Mouse (Mus musculus) mouse trophoblast stem cell (cell line): ENCODE measurements around the gene Scn5a.

ENCODE experiments used
- in situ Hi-C, 2 experiments: fragments of 300-500 bp; cut with MseI, MboI; formaldehyde crosslinking; loops; 2 replicates in 1 of 2; 3 replicates in 1 of 2; pipeline ENCODE4 v1.15.1; 2025

The Scn5a gene

GRCm38 (mm10) chr9:119578636-119579438 is at the start of gene Scn5a:
Gene Scn5a, minus strand, starts transcription at chr9:119579016.
- in situ Hi-C loops = loop anchor here in 1 of 2 experiments (5.0 kb wide), 1 partner anchor 117 kb away; no protein-coding TSS in a partner anchor

- in situ Hi-C loops = no loop called here
These were observed 48.4 kb upstream of the Scn5a start for GRCm38 (mm10) chr9:119627227-119627626.

DNA sequence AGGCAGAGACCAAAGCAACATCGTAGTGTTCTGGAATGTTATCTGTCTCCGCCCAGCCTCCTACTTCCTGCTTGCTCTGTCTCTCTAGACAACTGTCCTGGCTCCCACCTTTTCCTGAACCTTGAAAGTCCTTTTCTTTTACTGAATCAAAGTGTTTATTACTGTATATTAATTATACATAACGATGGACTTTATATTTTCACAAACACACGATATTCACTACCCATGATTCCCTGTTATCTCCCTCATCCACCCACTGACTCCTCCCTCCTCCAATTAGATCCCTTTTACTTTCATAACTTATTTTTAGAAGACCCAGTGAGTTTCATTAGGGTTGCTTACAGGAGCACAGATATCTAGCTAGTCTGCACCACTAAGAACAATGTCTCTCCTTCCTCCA is 45.3 kb upstream of the Scn5a start:
- in situ Hi-C loops = no loop called here

DNA sequence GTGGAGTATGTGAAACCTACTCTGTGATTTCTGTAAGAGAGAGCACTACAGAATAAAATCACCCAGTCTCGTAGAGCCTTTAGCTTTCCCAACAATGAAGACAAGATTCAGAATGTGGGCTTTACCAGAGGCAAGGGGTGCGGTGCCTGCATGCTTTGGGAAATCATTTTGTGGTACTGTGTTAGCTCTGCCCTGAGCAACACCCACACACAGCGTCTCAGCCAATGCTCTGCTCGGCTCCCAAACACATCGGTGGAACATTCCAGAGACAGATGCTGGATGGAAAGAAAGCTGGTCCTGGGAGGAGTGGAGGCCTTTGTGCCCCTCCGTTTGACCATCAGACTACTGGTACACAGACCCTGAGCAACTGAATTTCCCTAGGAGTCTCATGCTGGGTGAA is 36.0 kb upstream of the Scn5a start:
- in situ Hi-C loops = no loop called here

- in situ Hi-C loops = no loop called here
These were observed 31.8 kb upstream of the Scn5a start for GRCm38 (mm10) chr9:119610563-119611166.

DNA sequence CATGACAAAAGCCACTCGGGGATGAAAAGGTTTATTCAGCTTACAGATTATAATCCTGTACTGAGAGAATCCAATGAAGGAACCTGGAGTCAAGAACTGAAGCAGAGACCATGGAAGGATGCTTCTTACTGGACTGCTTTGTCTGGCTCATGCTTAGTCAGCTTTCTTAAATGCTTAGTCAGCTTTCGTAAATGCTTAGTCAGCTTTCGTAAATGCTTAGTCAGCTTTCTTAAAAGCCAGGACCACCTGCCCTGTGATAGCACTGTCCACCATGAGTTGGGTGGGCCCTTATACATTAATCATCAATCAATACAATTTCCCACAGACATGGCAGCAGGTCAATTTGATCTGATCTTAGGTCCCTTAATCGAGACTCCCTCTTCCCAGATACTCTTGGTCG is 28.1 kb upstream of the Scn5a start:
- in situ Hi-C loops = no loop called here

- in situ Hi-C loops = no loop called here
These were observed 25.8 kb upstream of the Scn5a start for GRCm38 (mm10) chr9:119604607-119605006.

GRCm38 (mm10) chr9:119598501-119598900 is 19.7 kb upstream of the Scn5a start:
- in situ Hi-C loops = no loop called here

DNA sequence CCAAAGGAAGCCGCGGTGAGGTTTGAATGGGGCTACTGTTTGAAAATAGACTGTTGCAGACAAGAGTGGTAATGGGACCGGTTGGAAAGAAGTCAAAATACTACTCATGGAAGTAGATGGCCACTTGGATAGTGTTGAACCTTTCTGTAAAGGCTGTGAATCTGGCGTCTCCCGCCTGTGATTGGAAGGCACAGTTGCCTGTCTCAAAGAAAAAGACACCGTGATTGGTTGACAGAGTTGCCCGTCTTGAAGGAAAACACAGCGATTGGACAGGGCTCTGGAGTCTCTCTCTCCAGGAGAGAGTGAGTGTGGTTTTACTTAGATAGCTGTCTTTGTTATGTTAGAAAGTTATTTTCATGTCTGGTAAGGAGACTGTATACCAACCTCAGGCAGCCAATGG is 18.5 kb upstream of the Scn5a start:
- in situ Hi-C loops = no loop called here

DNA sequence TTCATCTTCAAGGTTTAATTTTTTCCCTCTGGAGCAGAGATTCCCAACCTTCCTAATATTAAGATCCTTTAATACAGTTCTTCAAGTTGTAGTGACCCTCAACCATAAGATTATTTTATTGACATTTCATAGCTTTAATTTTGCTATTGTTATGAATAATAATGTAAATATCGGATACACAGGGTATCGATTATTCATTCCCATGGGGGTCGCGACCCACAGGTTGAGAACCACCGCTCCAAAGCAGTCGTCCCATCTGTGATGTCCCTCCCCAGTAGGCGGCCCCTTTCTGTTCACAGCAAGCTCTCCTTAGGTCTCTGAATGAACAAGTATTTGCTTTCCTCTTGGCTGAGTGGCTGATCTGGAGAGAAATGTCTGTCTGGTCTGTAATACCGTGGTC is 10.8 kb upstream of the Scn5a start:
- in situ Hi-C loops = no loop called here

DNA sequence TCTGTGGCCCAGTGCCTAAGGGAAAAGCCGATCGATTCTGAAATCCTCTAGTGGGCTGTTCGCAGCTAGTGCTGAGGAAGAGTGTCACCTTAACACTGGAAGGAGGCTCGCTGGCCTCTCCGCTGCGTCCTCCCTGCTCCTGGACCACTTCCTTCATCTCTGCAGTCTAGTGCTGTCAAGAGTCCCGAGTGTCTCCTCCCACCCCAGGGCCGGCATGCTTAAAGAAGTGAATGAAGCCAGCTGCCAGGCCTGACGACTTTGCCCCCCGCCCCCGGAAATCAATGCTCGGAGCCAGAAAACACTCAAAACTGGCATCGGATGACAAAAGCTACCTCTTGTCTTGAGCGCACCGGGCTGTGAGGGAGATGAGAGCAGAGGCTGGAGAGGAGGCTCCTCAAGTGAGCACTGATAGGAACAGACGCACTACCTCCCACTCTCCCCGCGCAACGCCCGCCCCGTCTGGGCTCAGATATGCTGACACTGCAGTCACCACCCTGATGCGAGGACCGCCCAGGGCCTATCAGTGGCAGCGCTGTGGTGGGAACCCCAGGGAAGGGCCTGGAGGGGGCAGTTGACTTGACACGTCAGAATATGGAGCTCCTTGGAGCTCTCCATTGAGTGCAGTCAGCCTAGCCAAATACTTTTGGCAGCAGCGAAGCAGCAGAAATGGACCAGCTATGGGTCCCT is 10.1 kb upstream of the Scn5a start:
- in situ Hi-C loops = no loop called here

GRCm38 (mm10) chr9:119580668-119581067 is 1.9 kb upstream of the Scn5a start:
- in situ Hi-C loops = loop anchor here in 1 of 2 experiments (5.0 kb wide), 1 partner anchor 118 kb away; no protein-coding TSS in a partner anchor

DNA sequence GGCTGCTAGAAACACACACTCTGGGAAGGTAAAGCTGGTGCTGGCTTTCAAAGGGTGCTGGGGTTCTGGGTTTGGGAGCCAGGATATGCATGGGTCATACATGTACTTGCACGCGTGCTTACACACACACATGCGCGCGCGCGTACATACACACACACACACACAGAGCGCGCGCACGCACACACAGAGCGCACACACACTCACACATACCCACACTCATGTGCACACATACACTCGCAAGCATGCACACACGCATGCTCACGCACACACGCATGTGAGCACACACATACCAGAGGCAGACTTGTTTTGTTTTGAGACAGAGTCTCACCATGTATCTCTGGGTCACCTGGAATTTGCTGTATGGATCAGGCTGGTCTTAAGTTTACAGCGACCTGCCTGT is 1.4 kb upstream of the Scn5a start:
- in situ Hi-C loops = loop anchor here in 1 of 2 experiments (5.0 kb wide), 1 partner anchor 118 kb away; no protein-coding TSS in a partner anchor

GRCm38 (mm10) chr9:119578311-119578635 is 543 bp downstream of the Scn5a start:
- in situ Hi-C loops = loop anchor here in 1 of 2 experiments (5.0 kb wide), 1 partner anchor 116 kb away; no protein-coding TSS in a partner anchor

DNA sequence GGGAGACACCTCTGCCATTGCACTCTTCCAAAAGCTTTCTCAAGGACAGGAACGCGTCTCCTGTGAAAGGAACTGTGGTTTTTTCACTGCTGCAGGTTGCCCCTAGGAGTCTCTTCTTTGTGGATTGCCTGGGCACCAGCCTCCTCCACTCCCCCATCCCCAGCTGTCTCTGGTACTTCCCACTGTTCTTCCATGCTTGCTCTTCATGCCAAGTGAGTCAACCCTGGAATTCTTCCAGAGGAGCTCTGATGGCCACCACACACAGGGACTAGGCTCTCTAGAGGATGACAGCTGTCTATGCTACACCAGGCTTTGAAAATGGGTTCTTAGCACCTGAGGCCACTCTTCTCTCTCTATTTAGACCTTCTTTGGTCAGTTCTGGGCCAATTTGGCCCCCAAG is 1.8 kb downstream of the Scn5a start:
- in situ Hi-C loops = loop anchor here in 1 of 2 experiments (5.0 kb wide), 1 partner anchor 115 kb away; no protein-coding TSS in a partner anchor

DNA sequence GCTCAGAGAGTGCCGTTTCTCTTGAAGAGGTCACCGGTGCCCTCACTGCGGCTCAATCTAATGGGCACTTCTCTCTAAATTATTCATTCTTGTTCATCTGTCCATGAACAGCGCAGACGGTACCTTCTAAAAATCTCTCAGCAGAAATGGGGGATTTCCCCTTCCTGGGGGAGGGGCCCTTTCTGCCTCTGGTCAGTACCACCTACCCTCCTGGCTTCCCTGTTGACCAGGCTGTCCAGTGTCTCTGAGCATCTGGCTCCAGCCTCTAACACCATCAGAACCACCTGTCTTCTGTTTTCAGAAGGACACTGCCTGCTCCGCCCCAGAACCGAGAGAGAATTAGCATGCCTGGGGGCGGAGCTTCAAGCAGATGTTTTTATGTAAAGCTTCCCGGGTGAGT is 3.1 kb downstream of the Scn5a start:
- in situ Hi-C loops = loop anchor here in 1 of 2 experiments (5.0 kb wide), 1 partner anchor 113 kb away; no protein-coding TSS in a partner anchor

GRCm38 (mm10) chr9:119574366-119574765 is 4.5 kb downstream of the Scn5a start:
- in situ Hi-C loops = no loop called here

- in situ Hi-C loops = no loop called here
These were observed 5.8 kb downstream of the Scn5a start for GRCm38 (mm10) chr9:119573009-119573408.

- in situ Hi-C loops = no loop called here
These were observed 7.4 kb downstream of the Scn5a start for GRCm38 (mm10) chr9:119571411-119571888.

- in situ Hi-C loops = no loop called here
These were observed 8.2 kb downstream of the Scn5a start for GRCm38 (mm10) chr9:119570652-119571051.

DNA sequence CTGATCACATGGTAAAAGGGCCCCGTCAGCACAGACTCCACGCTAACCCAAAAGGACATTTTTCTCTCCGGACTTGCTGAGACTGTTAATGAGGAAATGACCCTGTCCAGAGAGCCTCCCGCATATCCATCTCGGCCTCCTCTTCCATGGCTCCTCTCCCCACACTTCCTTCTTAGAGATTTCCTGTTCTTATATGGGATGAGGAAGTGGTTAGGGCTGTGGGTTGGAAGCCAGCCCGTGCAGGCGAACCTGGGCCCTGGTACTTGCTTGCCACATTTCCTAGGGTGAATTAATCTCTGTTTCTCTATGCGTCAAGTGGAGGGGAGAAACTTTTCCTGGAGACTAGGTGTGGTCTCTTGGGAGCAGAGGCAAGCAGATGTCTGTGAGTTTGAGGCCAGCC is 10.1 kb downstream of the Scn5a start:
- in situ Hi-C loops = no loop called here

GRCm38 (mm10) chr9:119567800-119568199 is 11.0 kb downstream of the Scn5a start:
- in situ Hi-C loops = no loop called here
